Mouse (Mus musculus): ENCODE measurements around the gene Ccdc134. TPM values are rescaled to one million over a fixed set of nuclear protein-coding genes. Genes with fewer than 3 reads are reported as not detected.

Ccdc134 gene
- total RNA-seq, 2 experiments from 2014 or later: 12.4 to 12.9 TPM

DNA sequence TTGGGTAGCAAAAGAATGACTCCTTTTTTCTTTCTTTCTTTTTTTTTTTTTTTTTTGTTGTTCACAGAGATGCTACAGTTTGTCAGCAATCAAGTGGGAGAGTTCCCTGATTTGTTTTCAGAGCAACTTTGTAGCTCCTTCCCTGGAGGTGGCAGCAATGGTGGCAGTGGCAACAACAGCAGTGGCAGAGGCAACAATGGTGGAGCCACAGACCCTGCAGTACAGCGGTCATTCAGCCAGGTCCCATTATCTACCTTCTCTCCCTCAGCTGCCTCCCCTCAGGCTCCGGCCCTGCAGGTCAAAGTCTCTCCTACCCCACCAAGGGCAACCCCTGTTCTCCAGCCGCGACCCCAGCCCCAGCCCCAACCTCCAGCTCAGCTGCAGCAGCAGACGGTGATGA lies 41.9 kb downstream of the Ccdc134 start:
- DNase-seq (ENCODE audit: low spot score in 2 of 2): no peak

DNA sequence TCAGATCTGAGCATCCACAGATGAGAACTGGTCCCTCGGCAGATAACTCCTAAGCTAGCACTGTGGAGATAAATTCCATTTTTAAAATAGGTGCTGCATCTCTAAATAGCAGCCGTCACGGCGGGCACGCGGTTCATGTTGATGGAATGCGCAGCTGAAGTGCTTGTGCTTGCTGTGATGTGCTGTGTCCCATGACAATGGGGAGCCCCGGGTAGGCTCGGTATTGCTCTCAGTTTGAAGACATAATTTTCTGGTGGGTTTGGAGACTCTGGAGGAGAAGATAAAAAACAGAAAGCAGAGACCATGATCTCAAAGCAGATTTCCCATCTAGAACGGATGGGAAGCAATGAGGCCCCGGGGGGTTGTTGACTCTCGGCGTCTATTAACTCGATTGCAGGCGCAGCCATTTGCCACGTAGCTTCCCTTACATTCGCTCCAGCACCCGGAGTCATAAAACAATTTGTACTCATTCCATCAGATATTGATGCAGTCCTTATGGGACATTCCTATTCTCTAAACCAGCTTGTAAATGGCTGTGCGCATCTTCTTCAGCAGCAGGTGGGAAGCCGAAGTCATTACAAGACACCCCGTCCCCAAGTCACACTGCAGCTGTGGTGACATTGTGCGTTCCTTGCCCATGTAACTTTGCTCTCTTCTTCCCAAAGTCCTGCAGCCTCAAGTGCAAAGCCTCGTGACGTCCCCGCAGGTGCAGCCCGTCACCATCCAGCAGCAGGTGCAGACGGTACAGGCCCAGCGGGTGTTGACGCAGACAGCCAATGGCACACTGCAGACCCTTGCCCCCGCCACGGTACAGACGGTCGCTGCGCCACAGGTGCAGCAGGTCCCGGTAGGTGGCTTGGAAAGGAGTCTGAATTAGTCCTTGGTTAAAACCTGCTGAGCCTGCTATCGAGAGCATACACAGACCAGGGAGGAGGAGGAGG lies 43.0 kb downstream of the Ccdc134 start:
- DNase-seq (ENCODE audit: low spot score in 2 of 2): no peak

DNA sequence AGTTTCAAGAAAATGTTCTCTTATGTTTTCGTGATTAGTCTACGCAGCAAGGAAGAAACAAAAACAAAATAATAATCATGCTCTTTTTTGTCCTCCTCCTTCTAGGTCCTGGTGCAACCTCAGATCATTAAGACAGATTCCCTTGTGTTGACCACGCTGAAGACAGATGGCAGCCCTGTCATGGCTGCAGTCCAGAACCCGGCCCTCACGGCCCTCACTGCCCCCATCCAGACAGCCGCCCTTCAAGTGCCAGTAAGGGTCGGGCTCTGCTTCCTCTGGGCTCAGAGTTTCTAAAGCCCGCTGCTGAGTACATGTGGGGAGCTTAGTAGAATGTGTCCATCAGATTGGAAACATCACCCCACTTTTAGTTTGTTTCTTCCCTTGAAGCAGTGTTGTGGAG lies 44.9 kb downstream of the Ccdc134 start:
- no peak for DNase-seq (ENCODE audit: low spot score in 2 of 2)

DNA sequence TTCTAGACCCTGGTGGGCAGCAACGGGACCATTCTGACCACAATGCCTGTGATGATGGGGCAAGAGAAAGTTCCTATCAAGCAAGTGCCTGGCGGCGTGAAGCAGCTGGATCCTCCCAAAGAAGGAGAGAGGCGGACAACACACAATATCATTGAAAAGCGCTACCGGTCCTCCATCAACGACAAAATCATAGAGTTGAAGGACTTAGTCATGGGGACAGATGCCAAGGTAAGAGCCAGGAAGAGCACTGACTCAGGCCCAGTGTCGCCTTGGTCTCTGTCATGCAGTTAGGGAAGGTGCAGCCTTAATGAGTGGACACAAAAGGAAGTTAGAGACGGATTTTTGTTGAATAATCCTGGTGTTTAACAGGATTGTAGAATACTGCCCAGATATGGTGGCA lies 47.4 kb downstream of the Ccdc134 start:
- DNase-seq (ENCODE audit: low spot score in 2 of 2): no peak

DNA sequence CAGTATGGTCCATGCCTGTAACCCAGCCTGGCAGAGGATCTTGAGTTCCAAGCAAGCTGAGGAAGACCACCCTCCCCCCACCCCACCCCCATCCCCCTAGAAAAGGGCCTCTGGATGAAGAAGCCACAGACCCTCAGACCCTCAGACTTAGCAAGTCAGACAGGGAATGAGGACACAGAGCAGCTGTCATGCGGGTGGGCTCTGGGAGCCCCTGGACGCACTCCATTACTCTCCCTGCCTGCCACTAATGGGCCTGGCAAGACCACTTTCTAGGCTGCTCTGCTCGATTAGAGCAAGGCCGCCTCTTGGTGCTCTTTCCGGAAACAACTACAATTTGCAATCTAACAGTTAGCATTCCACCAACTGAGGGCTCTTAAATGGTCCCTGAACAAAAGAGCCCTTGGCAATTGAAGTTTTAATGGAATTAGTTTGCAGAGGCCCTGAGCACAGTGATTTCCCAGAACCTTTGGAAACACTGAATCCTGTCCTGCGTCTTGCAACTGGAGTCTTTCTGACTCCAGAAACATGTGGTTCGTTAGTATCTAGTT lies 50.1 kb downstream of the Ccdc134 start:
- no peak for DNase-seq (ENCODE audit: low spot score in 2 of 2)

DNA sequence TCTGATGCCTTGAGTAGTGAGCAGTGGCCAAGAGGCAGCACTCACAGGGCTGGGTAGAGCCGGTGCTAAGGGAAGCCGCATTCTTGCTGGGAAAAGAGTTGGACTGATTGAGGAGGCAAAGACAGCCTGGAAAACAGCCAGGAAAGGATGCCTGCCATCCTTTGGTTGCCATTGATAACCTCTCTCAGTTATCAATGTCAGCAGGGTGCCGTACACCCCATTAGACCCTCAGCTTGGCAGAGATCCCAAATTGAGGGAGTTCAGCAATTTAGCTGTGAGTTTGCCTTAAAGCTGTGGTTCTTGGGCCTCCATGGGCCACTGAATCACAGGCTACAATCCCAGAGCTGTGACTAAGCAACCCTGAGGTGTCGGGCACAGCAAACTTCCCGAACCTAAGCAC lies 53.4 kb downstream of the Ccdc134 start:
- no peak for DNase-seq (ENCODE audit: low spot score in 2 of 2)

DNA sequence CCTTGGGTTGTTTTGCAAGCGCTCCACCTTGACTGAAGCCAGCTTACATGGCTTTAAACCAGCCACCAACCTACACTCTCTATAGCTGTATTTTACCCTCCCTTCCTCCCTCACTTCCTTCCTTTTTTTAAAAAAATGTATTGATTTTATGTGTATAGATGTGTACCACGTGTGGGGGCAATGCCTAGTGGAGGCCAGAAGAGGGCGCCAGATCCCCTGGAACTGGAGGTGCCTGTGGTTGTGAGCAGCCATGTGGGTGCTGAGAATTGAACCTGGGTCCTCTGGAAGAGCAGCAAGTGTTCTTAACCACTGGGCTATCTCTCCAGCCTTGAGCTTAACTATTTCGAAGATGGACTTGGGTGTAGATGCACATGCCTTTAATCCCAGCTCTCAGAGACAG lies 54.6 kb downstream of the Ccdc134 start:
- no peak for DNase-seq (ENCODE audit: low spot score in 2 of 2)

DNA sequence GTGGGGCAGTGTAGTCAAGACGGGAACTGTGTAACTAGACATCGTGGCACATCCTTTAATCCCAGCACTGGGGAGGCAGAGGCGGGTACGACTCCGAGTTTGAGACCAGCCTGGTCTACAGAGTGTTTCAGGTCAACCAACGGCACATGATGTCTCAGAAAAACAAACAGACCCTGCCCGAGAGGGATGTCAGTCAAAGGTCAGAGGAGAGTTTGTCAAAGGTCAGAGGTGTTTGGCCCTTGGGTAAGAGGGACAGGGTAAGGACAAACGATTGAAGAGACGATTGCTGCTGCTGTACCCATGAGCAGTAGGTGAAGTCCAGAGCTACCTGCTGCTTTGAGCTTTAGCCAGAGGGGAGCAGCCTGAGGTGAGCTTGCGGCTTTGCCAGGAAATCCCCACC lies 55.9 kb downstream of the Ccdc134 start:
- DNase-seq (ENCODE audit: low spot score in 2 of 2): no peak

DNA sequence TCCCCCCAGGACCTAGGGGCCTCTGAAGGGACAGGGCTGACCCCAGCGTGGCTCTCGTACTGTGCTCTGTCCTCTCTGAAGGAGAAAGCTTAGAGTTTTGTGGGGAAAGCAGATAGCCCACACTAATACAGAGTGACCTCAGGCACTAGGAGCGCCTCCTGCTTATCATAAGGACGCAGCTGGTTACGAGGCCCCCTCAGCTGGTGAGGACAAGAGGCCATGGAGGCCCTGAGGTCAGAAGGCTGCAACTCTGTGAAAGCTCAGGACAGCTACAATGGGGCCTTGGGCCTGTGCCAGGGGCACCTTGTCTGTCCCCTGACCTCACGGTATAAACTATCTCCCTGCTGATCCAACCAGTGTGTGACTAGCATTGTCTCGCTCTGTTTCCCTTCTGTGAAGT lies 56.5 kb downstream of the Ccdc134 start:
- DNase-seq (ENCODE audit: low spot score in 2 of 2): no peak

DNA sequence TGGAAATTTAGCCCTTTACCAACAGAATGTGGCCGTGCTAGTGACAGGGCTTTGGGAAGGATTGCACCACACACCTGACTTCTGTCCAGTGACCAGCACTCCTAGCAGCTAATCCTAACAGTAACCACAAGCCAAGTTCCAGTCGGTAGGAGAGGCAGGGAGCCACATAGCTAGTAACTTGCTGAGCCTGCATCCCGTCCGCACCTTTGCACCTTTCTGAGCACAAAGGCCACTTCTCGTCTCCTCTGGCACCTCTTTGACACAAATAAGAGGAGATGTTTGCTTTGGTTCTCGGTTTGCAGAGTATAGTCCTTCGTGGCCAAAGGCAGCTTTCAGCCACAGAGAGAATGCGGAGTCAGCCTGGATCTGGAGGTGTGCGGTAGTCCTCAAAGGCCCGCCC lies 56.9 kb downstream of the Ccdc134 start:
- no peak for DNase-seq (ENCODE audit: low spot score in 2 of 2)

DNA sequence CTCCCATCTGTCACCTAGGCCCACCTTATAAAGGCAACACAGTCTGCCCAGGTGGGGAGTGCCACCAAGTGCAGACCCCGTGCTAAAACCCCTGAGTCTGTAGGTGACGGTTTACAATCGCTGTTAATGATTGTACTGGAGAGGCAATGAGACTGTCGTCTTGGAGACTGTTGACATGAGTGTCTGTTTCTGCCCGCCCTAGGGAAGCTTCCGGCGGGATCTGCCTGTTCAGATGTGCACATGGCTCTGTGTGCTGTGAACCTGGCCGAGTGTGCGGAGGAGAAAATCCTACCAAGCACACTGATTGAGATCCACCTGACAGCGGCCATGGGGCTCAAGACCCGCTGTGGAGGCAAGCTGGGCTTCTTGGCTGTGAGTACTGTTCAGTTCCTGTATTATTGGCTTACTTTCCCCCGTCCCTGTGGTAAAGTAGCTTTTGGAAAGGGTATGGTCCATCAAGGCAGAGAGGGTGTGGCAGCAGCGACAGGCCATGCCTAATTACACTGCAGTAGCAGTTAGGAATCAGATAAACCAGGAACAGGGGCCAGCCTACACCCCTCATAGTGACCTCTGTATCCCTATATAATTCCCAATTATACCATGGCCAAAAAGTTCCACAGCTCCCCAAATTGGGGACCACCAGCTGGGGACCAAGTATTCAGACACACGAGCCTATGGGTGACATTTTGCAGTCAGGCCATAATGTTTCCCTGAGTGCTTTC lies 57.5 kb downstream of the Ccdc134 start:
- DNase-seq (ENCODE audit: low spot score in 2 of 2): no peak

DNA sequence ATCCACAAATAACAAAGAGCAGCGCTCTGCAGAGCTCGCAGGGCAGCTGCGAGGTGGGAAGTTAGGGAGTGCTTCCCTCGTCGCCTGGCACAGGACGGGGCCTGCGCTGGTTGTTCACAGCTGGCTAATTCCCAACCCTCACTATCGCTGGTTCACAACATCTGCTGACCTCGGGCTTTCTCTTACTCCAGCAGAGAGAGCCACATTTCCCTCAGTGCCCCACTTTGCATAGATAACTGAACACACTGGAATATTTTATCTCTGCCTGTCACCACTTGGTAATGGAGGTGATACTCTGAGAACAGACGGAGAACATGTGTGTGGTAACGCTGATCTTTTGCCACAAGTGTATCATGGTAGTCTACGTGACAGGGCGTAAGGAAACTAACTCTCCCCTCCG lies 58.4 kb downstream of the Ccdc134 start:
- DNase-seq (ENCODE audit: low spot score in 2 of 2): no peak

DNA sequence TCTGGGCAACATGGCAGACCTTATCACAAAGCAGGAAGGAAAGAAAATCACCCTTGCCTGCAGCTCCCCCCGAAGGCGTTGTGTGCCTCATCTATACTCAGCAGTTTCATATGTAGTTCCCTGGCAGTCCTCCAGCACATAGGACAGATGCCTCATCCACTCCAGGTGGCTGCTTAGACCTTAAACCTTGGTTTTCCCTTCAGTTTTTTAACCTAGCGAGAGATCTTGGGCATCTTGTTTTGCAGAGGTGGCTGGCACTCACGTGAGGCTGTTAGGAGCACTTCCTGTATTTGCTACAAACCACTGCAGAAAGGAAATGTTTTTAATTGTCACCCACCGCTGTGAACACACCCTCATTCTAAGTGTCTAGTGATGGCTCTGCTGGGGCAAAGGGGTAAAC lies 59.2 kb downstream of the Ccdc134 start:
- no peak for DNase-seq (ENCODE audit: low spot score in 2 of 2)

DNA sequence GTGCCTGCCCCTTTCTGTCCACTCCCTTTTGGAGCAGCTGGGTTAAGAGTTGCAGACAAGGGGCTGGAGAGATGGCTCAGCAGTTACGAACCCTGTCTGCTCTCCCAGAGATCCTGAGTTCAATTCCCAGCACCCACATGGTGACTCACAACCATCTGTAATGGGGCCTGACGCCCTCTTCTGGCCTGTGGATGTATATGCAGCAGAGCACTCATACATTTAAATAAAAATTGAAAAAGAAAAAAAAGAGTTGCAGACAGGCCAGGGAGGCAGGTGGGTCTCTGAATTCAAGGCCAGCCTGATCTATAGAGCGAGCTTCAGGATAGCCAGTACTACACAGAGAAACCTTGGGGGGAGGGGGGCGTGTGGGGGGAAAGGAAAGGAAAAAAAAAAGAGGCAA lies 59.7 kb downstream of the Ccdc134 start:
- no peak for DNase-seq (ENCODE audit: low spot score in 2 of 2)

DNA sequence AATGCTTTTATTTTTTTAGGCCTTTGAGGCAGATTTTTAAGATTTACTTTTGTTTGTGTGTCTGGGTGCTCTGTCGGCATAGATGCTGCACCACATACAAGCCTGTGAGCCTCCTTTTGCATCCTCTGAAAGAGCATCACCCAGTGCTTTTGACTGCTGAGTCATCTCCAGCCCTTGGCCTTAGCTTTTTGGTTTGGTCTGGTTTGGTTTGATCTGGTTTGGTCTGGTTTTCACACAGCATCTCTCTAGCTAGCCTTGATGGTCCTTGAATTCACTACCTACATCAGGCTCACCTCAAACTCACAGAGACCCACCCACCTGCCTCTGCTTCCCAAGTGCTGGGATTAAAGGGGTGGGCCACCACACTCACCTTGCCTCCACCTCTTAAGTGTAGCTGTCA lies 60.2 kb downstream of the Ccdc134 start:
- no peak for DNase-seq (ENCODE audit: low spot score in 2 of 2)

DNA sequence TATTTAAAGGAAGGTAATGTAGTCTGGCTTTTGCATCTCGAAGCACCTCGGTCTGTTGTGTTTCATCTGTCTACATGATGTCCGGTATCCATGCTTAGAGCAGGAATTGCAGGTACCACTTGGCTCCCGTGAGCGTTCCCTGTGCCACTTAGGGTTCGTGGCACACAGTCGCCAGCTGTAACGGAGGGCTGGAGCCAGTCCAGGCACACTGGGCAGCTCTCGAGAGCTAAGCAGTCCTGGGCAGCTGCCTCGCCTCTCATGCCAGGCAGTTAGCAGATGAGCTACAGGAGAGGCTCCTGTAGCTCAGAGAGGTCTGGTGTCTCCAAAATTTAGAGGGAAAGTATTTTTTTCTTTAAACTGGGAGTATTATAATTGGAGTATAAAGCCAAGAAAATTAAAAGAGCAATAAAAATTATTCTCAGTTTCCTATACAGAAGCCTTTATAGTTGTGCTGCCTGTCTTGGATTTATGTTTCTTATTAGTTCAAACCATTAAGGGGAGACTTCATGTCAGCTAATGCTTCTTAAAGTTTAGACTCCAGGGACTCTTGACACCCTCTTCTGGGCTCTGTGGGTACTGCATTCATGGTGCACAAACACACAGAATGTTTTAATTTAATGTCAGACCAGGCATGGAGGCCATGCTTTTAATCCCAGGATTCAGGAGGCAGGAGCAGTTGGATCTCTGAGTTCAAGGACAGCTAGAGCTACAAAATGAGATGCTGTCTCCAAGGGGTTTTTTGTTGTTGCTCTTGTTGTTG lies 60.9 kb downstream of the Ccdc134 start:
- no peak for DNase-seq (ENCODE audit: low spot score in 2 of 2)

Other genes starting within 250 kb of the Ccdc134 start
- 10 to 100 TPM; 47.4 to 50.7 TPM for gene Polr3h, start 201.7 kb upstream of the Ccdc134 start, total RNA-seq (2021)
- 10 to 100 TPM; 71.1 to 72.6 TPM for gene Csdc2, start 191.2 kb upstream of the Ccdc134 start, total RNA-seq (2021)
- 100 to 1,000 TPM; 216 to 221 TPM for gene Pmm1, start 167.0 kb upstream of the Ccdc134 start, total RNA-seq (2021)
- not detected for gene 1700029P11Rik, start 147.4 kb upstream of the Ccdc134 start, total RNA-seq (2021)
- gene Xrcc6, start 140.1 kb upstream of the Ccdc134 start, total RNA-seq (2021): 10 to 100 TPM; 26.3 to 27.1 TPM
- gene Desi1, start 94.1 kb upstream of the Ccdc134 start, total RNA-seq (2021): 100 to 1,000 TPM in 1 of 2 experiments, 10 to 100 TPM in 1; 96.5 to 108 TPM
- gene Snu13, start 80.3 kb upstream of the Ccdc134 start, total RNA-seq (2021): 100 to 1,000 TPM; 117 TPM
- gene 4930407I10Rik, start 68.8 kb upstream of the Ccdc134 start, total RNA-seq (2021): not detected
- gene Mei1, start 57.9 kb upstream of the Ccdc134 start, total RNA-seq (2021): under 1 TPM; 0.25 to 0.50 TPM
- gene Srebf2, start 19.3 kb downstream of the Ccdc134 start, total RNA-seq (2021): 100 to 1,000 TPM; 175 to 189 TPM
- 1 to 10 TPM; 1.4 to 1.9 TPM for gene Shisa8, start 84.9 kb downstream of the Ccdc134 start, total RNA-seq (2021)
- under 1 TPM; 0.47 to 0.76 TPM for gene Tnfrsf13c, start 96.4 kb downstream of the Ccdc134 start, total RNA-seq (2021)
- gene Cenpm, start 116.8 kb downstream of the Ccdc134 start, total RNA-seq (2021): 1 to 10 TPM; 2.5 to 3.1 TPM
- gene 1500009C09Rik, start 124.5 kb downstream of the Ccdc134 start, total RNA-seq (2021): 100 to 1,000 TPM; 100 to 113 TPM
- gene Sept3, start 147.0 kb downstream of the Ccdc134 start, total RNA-seq (2021): 100 to 1,000 TPM; 609 to 650 TPM
- gene Wbp2nl, start 171.0 kb downstream of the Ccdc134 start, total RNA-seq (2021): not detected
- 10 to 100 TPM; 33.5 to 40.5 TPM for gene Naga, start 211.0 kb downstream of the Ccdc134 start, total RNA-seq (2021)
- under 1 TPM; 0.25 to 0.52 TPM for gene Pheta2, start 211.0 kb downstream of the Ccdc134 start, total RNA-seq (2021)
- 100 to 1,000 TPM; 149 to 152 TPM for gene Smdt1, start 211.0 kb downstream of the Ccdc134 start, total RNA-seq (2021)
- gene Ndufa6, start 226.4 kb downstream of the Ccdc134 start, total RNA-seq (2021): 100 to 1,000 TPM; 206 to 215 TPM

All from layer of hippocampus, adult 18-20 months (tissue).